Mouse (Mus musculus): Measurements from ENCODE around the gene Klhl32.

- TF ChIP-seq CTCF (IDR thresholded peaks at IDR 0.05; ENCODE audit: extremely low read depth, insufficient read depth, insufficient read length, insufficient replicate concordance) (no peak), POLR2A (IDR thresholded peaks at IDR 0.05; ENCODE audit: low read depth, low read length) (no peak)
These were observed 241.8 kb downstream of the Klhl32 start for GRCm38 (mm10) chr4:24609085-24609484.

All from spleen, adult 2 months (tissue).